ENCODE assay signal across 25 mouse cellular contexts in genomic region chr12:75637103-75637502, GRCm38 (mm10). TPM values are rescaled to one million over a fixed set of nuclear protein-coding genes. Genes with fewer than 3 reads are reported as not detected.
DNase-seq lines count a peak whose midpoint lies in the region; ATAC-seq lines count a peak whose summit lies in the region.
"Had no signal": no experiment of that assay in that cellular context is flagged by ENCODE, and none has a peak within 500 bp of the region (broad histone marks: within the 10 kb centered on the region; RNA-seq: fewer than 3 reads in every experiment).

No protein-coding gene starts in this region.

- no peak overlapping the region for H3K4me3 ChIP-seq in intestine, embryonic 15.5 days (replicated peaks)
- H3K4me3 ChIP-seq: forebrain, embryonic 10.5 days; forebrain, embryonic 13.5 days; hindbrain, embryonic 10.5 days had no signal

- peak; percentile 50 for DNase-seq in 416B (ENCODE audit: low read depth)
- no peak for DNase-seq in right cerebral cortex, adult 2 months (ENCODE audit: low spot score in 2 of 2)
- no peak for DNase-seq in urinary bladder, postnatal 14 days (ENCODE audit: low spot score)
- DNase-seq: adrenal gland, adult 8-10 months; adrenal gland, postnatal 25 days; cerebellum, adult 11-12 months; cerebellum, adult 8-10 months; cerebellum, postnatal 10 days; cerebellum, postnatal 36 days; gastrocnemius, postnatal 10 days; gastrocnemius, postnatal 36 days; heart, postnatal 36 days had no signal

- no peaks in the 10 kb centered on the region for H3K36me3 ChIP-seq in intestine, embryonic 15.5 days

- H3K9ac ChIP-seq in intestine, embryonic 15.5 days = no peak overlapping the region
- H3K9ac ChIP-seq: forebrain, embryonic 13.5 days; hindbrain, embryonic 14.5 days had no signal

- no peaks in the 10 kb centered on the region for H3K9me3 ChIP-seq in intestine, embryonic 15.5 days
- H3K9me3 ChIP-seq: forebrain, embryonic 10.5 days; forebrain, embryonic 13.5 days; hindbrain, embryonic 10.5 days had no signal

- 81% methylated on average over 3 of the region's 3 CpGs for WGBS in intestine, embryonic 15.5 days

- no peak overlapping the region for H3K27ac ChIP-seq in intestine, embryonic 15.5 days
- H3K27ac ChIP-seq: forebrain, embryonic 10.5 days; forebrain, embryonic 13.5 days; hindbrain, embryonic 10.5 days; hindbrain, embryonic 14.5 days; hindbrain, postnatal 0 days had no signal

- no peaks in the 10 kb centered on the region for H3K4me1 ChIP-seq in intestine, embryonic 15.5 days (replicated peaks)
- H3K4me1 ChIP-seq: forebrain, embryonic 10.5 days; forebrain, embryonic 13.5 days; hindbrain, embryonic 10.5 days had no signal

- H3K4me2 ChIP-seq in intestine, embryonic 15.5 days (replicated peaks) = no peak overlapping the region
- H3K4me2 ChIP-seq: forebrain, embryonic 13.5 days; heart, embryonic 11.5 days; hindbrain, embryonic 14.5 days had no signal

- 0 out of 2 replicates have a peak, but pooled peaks have one; percentile 39 for ATAC-seq in common myeloid progenitor, adult 5-6 weeks (replicated peaks; ENCODE audit: low read depth, poor library complexity, severe bottlenecking)
- ATAC-seq in megakaryocyte progenitor cell, adult 5-6 weeks (replicated peaks; ENCODE audit: poor library complexity) = peak; percentile 66
- no peak for ATAC-seq in intestine, embryonic 15.5 days
- ATAC-seq: activated CD4-positive, CD25-positive, alpha-beta regulatory T cell, adult 4 months; CD4-positive, CD25-positive, alpha-beta regulatory T cell, adult 4 months; forebrain, embryonic 13.5 days; forebrain, embryonic 16.5 days; hindbrain, postnatal 0 days; inflammation-experienced regulatory T-cells, adult 6 months had no signal

- H3K27me3 ChIP-seq in intestine, embryonic 15.5 days (replicated peaks) = no peaks in the 10 kb centered on the region
- H3K27me3 ChIP-seq: forebrain, embryonic 13.5 days had no signal

RNA-seq across cellular contexts. Expression of gene Wdr89, which starts 32.2 kb away (rescaled TPM):
- total RNA-seq in common myeloid progenitor, adult 5-6 weeks (2017) = 20.1 and 31.7 TPM in 2 replicates
- total RNA-seq in megakaryocyte progenitor cell, adult 5-6 weeks (2015) = 17.0 and 20.6 TPM in 2 replicates
- 17.4 and 17.5 TPM in 2 replicates for total RNA-seq in megakaryocyte progenitor cell, adult 5-6 weeks (2017)
- polyA plus RNA-seq in intestine, embryonic 15.5 days (2015; fragmentation: Nextera tagmentation; extraction: Ambion mirVana) = 11.0 and 12.6 TPM in 2 replicates

RNA-seq across cellular contexts. Expression of gene Ppp2r5e, which starts 41.1 kb away (rescaled TPM):
- 26.7 and 36.4 TPM in 2 replicates for total RNA-seq in common myeloid progenitor, adult 5-6 weeks (2017)
- 35.2 and 66.9 TPM in 2 replicates for total RNA-seq in megakaryocyte progenitor cell, adult 5-6 weeks (2015)
- 11.9 and 14.1 TPM in 2 replicates for total RNA-seq in megakaryocyte progenitor cell, adult 5-6 weeks (2017)
- 9.3 and 11.8 TPM in 2 replicates for polyA plus RNA-seq in intestine, embryonic 15.5 days (2015; fragmentation: Nextera tagmentation; extraction: Ambion mirVana)
